Mouse (Mus musculus) heart, postnatal 4 days (tissue): Measurements from ENCODE around the gene Sec61b. TPM values are rescaled to one million over a fixed set of nuclear protein-coding genes. Genes with fewer than 3 reads are reported as not detected.

Experiments used
- DNase-seq: peaks from one replicate; pipeline ENCODE4 v3.0.0; 2021
- total RNA-seq, 2 experiments: library from RNA; stranded (reverse); gene quantifications; 2 replicates each; pipeline ENCODE4 v1.2.3; 2021

Sec61b gene
- total RNA-seq, 2 experiments from 2014 or later: 48.2 to 55.6 TPM

DNA sequence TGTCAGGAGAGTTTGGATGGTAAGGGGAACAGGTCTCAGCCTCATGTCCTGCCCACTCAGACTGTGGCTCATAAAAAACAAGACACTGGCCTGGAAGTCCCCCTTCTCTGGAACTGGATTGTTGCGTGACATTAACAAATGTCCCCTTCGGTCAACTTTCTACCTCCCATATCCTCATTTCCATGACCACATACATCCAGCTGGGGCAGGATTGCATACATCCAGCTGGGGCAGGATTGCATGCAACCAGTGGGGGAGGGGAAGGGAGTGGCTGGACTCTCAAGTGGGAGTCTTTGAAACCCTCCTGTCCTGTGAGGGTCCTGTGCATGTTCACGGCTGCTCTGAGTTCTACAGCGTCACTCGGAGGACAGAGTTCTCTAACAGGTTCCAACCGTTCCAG lies 16.8 kb downstream of the Sec61b start:
- DNase-seq: no peak

GRCm38 (mm10) chr4:47492311-47493086 lies 18.0 kb downstream of the Sec61b start:
- DNase-seq: no peak

DNA sequence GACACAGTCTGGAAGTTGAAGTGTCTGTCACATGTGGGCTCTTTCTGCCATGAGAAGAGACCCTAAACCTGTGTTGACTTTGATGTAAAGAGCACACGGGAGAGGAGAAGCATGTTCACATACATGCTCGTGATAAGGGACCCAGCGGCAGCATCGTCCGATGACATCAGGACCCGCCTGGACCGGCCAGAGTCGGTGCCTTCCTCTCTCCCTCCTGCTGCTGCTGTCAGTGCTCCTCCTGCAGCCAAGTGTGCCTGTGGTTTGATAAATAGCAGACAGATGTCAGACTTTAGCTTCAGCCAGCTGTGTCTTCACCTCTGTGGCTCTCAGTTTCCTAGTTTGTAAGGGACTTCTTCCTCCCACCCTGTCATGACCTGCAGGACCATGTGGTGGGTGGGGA lies 19.0 kb downstream of the Sec61b start:
- DNase-seq: no peak

DNA sequence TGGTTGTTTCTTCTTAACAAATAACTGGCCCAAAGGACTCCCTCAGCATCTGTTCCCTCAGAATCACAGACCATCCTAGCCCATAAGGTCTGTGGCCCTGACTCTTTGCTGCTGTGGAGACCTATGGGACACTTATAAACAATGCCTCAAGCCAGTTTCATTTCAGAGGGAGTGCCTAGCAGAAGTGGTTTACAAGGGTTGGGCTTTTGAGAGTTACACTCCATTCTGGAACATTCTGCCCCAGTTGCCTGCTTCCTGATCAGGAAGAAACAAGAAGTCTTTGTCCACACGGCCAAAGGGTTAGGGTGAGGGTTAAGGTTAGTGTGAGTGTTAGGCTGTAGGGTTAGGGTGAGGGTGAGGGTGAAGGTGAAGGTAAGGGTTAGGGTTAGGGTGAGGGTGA lies 19.7 kb downstream of the Sec61b start:
- DNase-seq: no peak

DNA sequence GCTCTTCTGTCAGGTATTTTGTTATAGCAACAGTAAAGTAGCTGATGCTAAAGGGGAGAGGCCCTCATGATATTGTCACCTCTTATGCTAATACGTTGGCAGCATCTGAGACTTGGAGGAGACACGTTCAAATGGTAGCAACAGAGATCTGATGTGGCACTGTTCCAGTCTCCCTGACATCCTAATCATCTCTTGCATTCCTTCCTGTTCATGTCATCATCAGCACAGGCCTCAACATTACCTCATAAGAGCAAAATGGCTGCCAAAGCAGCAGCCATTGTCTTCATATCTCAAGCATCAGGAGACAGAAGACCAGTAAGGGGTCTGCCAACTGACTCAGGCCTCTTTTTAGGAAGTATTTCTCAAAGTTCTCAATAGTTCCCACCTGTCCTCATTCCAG lies 20.2 kb downstream of the Sec61b start:
- no peak for DNase-seq

- DNase-seq: no peak
Observed at GRCm38 (mm10) chr4:47497811-47498385, 23.4 kb downstream of the Sec61b start.

GRCm38 (mm10) chr4:47499121-47499545 lies 24.7 kb downstream of the Sec61b start:
- DNase-seq: no peak

GRCm38 (mm10) chr4:47502546-47502971 lies 28.1 kb downstream of the Sec61b start:
- peak; percentile 52 for DNase-seq

DNA sequence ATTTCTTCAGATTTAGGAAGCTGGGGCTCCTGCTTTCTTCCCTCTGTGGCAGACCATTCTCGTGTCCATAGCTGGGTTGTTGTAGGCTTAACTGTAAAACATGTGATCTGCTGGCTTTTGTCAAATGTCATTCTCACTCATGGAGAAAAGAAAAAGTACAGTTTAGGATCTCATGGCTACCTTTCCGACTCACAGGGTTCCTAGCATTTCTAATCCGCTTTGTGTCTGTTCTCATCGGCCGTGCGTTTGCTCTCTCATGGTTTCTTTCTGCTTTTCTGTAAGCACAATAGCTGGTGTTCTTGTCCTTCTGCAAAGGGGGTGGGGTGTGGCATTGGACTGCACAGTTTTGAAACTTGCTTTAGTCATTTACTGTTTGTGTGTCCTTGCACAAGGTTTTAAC lies 28.6 kb downstream of the Sec61b start:
- no peak for DNase-seq

GRCm38 (mm10) chr4:47504841-47505517 lies 30.5 kb downstream of the Sec61b start:
- DNase-seq: no peak

- no peak for DNase-seq
Observed at GRCm38 (mm10) chr4:47518551-47519181, 44.2 kb downstream of the Sec61b start.

- DNase-seq: no peak
Observed at GRCm38 (mm10) chr4:47520076-47520475, 45.6 kb downstream of the Sec61b start.

GRCm38 (mm10) chr4:47521884-47522605 lies 47.6 kb downstream of the Sec61b start:
- DNase-seq: peak; percentile 47

GRCm38 (mm10) chr4:47529866-47530265 lies 55.4 kb downstream of the Sec61b start:
- DNase-seq: no peak

Other genes with a start within 250 kb of the Sec61b start
- 10 to 100 TPM; 24.4 to 25.5 TPM for gene Tgfbr1, start 121.4 kb upstream of the Sec61b start, total RNA-seq
- gene Alg2, start 325 bp upstream of the Sec61b start, total RNA-seq: 10 to 100 TPM; 12.3 to 12.6 TPM